Mouse (Mus musculus) frontal cortex, adult 2 months (tissue): Measurements from ENCODE around the gene Chid1. TPM values are rescaled to one million over a fixed set of nuclear protein-coding genes. Genes with fewer than 3 reads are reported as not detected.

Experiments
- DNase-seq, 2 experiments: peaks; one replicate each; pipeline ENCODE4 v3.0.0; 2022; ENCODE audit warnings: low spot score in 1 of 2; ENCODE audit errors: extremely low spot score in 1 of 2
- polyA plus RNA-seq: library from polyadenylated mRNA; depleted of rRNA; stranded (reverse); fragments of >200 nt; gene quantifications from 2 replicates; pipeline ENCODE4 v1.2.3, GENCODE M21; 2012

Gene Chid1
- polyA plus RNA-seq, 1 experiment = 46.7 TPM

DNA sequence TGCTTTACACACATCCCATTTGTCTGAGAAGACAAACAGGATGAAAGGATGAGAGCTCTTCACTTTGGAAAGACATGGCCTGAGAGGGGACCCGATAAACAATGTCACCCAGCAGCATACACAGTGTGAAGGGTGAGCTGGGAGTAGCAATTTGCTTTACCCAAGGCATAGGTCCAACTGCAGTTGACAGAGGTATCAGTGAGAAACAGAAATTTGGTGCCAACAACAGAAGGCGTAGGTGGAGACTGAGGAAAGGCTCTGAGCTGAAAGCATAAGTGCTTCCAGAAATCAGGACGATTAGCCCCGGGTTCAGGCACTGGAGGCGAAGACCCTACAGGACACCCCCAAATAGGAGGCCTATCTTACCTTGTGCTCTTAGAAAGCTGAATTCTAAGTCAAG is 29.5 kb downstream of the Chid1 start:
- DNase-seq = no peak

DNA sequence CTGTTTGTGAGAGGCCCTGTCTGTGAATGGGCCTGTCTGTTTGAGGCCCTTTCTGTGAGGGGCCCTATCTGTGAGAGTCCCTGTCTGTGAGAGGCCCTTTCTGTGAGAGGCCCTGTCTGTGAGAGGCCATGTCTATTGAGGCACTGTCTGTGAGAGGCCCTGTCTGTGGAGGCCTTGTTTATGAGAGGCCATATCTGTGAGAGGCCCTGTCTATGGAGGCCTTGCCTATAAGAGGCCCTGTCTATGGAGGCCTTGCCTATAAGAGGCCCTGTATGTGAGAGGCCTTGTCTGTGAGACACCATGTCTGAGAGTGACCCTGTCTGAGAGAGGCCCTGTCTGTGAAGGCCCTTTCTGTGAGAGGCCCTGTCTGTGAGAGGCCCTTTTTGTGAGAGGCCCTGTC is 31.5 kb downstream of the Chid1 start:
- DNase-seq = no peak

DNA sequence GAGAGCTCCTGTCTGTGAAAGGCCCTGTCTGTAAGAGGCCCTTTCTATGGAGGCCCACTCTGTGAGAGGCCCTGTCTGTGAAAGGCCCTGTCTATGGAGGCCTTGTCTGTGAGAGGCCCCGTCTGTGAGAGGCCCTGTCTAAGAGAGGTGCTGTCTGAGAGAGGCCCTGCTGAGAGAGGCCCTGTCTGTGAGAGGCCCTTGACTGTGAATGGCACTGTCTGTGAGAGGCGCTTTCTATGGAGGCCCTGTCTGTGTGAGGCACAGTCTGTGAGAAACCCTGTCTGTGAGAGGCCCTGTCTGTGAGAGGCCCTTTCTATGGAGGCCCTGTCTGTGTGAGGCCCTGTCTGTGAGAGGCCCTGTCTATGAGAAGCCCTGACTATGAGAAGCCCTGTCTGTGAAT is 33.4 kb downstream of the Chid1 start:
- DNase-seq = no peak

DNA sequence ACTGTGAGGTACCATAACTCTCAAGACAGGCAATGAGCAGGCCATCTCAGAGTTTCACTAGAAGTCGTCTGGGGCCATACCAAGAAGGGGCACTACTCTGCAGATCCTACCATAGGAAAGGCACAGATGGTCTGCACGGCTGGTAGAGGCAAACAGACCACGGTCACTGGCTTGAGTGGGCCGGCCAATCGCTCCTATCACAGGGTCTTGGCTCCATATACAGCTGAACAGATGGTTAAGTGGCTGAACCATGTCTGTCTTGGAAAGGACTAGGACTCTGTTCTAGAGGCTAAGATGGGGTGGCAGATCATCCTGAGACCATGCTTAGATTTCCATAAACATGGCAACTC is 37.1 kb downstream of the Chid1 start:
- DNase-seq = no peak

DNA sequence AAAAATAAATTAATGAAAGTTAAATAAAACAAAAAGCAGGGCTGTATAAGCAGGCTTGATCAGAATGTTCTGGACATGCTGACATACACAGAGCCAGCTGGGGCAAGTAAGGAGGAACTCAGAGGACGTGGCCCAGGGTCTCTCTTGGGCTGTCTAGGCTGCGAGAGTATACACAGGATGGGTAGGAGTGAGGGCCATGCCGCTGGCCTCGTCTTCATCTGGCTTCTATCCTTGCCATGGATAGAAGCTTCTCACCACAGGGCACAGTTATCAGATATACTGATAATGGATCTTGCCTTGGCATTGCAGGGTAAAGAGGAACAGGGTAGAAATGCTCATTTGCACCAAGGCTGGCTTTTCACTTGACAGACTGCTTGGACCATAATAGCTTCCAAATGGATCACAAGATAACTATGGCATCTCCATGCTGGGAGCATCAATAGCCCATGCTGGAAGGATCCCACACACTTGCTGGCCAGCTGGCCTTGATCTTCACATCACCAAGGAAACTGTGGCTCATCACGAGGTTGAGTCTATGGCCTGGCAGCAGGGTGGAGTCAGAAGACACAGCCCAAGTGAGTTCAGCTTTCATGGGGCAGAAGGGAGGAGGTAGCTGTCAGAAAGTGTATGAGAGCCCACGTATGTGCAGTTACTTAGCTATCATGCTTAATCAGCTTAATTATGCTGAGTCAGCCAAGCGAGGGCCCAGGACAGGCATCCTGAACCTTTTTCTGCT is 37.7 kb downstream of the Chid1 start:
- DNase-seq = no peak

DNA sequence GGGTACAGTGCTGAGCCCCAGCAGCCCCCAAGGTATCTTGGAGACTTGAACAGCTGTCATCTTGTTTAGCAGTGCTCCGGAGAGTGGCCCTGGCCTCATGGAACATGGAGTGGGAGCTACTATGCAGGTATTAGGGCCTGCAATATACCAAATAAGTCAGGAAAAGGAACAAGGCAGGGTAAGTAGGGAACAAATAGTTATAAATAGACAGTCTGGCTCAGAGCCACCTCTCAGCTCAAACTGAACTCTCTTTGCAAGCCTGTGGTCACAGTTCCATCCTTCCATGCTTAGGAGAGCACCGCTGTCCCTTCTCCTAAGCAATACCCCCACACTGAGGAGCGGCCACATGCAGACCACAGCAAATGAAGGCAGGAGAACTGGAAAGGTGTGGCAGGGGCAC is 42.1 kb downstream of the Chid1 start:
- DNase-seq = peak in 1 of 2 experiments; percentile 41

DNA sequence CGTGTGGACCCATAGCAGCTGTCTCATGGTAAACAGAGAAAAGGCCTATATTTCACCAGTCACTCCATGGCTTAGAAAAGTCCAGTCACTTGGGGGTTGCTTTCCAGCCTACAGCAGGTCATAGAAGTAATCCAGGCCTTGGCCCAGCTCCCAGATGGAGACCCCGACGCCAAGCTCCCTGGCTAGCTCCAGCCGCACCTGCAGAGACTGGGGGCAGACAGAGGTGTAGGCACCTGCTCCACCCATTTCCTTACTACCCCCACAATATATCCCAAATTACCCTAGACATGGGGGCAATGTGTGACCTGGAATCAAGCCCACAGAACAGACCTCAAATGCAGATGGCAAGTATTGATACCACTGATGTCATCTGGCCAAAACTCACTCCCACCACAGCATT is 43.7 kb downstream of the Chid1 start:
- no peak for DNase-seq

DNA sequence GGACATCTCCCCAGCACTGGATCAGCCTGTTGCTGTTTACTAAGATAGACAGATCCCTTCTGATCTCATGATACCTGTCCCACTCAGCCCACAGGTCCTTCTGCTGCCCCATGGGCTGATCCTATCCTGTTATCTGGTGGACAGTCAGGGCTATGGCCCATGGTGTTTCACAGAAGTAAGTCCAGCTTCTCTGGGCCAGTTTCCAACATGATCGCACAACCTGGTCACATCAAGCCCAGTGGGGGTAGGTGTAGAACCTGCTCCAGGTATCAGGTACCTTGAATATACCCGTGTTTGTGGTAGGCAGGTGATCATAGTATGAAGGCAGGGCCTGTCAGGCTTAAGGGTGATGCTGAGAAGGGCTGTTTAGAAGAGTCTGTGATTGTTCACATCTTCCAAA is 44.3 kb downstream of the Chid1 start:
- no peak for DNase-seq

DNA sequence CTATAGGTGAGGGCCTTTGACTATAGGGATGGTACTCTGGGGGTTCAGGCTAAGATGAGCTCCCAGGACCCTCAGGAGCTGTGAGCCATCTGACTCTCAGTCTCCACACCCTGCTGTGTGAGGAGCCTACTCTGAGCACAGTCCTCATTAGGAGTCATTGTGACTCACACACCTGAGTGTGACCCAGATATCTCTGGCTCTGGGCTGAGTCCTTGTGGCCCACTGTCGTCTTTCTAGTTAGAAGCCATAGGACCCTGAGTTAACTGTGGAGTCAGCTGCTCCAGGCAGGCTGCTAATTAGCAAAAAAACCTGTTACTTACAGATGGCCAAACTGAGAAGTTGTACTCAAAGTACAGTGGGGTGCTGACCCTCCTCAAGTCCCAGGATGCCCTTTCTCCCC is 45.9 kb downstream of the Chid1 start:
- DNase-seq = no peak

DNA sequence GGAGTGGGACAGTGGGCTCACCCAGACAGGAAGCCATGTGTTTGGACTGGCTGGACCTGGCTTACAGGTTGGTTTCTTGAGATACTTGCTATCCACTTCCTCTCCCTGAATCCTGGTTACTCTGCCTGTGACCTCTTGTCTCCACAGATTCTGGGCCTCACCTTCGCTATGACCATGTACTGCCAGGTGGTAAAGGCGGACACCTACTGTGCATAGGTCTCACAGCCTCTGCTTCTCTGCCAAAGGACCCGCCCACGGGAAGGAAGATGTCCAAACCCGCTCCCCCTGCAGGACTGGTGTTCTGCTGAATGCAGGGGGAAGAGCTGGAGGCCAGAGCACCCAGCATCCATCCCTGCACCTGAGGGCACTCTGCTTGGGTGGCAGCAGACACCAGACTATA is 46.9 kb downstream of the Chid1 start:
- no peak for DNase-seq

DNA sequence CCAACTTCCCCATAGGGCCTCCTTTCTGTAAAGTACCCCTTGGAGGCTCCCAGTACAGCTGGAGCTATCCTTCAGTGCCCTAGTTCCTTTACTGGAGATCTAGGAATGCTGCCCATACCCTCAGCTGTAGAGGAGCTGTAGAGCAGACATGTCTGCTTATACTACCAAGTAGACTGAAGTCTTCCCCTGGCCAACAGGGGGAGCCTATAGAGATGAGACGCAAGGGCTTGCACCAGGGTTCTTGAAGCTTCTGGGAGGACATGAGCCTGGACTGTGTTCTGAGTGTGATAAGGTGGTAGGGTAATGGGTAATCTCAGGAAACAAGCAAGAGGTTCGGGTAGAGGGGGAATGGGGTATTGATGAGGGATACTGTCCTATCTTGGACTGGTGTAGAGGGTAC is 48.5 kb downstream of the Chid1 start:
- no peak for DNase-seq

DNA sequence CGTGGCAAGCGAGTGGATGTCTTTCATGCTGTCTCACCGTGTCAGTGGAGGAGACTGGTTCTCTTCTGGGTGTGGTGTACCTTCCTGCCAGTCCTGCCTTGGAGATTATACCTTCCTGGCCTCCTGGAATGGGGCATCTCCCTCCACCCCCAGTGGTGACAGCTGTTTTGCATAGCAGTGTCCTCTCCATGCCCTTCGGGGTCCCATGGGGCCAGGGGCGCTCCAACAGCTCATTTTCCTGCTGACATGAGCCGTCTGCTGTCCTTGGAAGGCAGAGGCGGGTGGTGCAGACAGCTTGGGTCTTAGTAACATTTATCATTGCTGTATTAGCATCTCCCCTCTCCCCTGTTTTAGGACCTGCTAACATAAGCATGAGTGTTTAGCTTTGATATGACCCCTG is 52.5 kb downstream of the Chid1 start:
- DNase-seq = no peak

DNA sequence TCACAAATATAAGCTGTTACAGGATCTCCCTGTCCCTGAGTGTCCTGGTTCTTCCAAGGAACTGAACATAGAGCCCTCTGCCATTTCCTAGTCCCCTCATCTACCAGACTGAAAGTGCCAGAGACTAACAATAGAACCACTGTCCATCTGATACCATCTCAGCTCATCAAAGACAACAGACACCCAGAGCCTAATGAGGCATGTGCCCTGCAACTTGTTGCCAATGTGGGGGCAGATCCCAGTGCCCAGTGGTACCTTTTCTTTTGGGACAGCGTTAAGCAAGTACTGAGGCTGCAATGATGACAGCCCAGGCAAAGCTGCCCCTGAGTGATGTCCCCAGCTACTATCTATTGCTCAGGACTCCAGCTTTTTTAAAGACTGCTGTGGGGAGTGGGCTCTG is 53.4 kb downstream of the Chid1 start:
- no peak for DNase-seq

DNA sequence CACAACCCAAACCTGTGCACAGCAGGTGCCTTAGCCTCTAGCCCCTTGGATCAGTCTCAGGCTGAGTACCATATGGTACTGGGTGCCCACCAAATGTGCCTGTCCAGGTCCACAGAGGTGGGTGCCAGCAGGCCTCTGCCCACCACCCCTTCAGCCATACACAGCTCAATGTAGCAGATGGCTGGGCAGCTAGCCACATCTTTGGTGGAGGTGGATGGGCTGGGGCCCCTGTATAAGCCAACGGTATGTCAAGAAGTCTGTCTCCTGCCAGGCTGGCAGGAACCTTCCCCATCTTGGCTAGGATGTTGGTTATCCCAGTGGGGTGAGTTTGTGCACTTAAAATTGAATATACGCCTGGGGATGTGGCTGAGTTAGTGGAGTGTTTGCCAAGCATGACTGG is 54.1 kb downstream of the Chid1 start:
- no peak for DNase-seq

DNA sequence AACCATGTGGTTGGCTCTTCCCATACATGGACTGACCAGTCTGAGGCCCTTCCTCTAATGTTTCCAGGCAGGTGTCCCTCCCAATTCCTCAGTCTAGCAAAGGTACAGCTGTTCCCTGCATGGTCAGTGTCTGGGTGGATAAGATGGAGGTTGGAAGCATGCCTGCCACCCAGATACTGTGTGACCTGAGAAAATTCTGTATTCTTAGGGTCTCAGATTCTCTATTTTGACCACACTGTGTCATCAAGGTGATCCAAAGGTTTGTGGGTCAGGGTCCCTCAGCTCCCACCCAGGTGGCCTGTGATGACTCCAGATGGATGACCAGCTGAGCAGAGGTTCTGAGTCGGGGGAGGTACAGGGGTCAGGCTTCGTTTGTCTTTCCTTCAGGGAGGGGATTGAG is 54.5 kb downstream of the Chid1 start:
- no peak for DNase-seq

DNA sequence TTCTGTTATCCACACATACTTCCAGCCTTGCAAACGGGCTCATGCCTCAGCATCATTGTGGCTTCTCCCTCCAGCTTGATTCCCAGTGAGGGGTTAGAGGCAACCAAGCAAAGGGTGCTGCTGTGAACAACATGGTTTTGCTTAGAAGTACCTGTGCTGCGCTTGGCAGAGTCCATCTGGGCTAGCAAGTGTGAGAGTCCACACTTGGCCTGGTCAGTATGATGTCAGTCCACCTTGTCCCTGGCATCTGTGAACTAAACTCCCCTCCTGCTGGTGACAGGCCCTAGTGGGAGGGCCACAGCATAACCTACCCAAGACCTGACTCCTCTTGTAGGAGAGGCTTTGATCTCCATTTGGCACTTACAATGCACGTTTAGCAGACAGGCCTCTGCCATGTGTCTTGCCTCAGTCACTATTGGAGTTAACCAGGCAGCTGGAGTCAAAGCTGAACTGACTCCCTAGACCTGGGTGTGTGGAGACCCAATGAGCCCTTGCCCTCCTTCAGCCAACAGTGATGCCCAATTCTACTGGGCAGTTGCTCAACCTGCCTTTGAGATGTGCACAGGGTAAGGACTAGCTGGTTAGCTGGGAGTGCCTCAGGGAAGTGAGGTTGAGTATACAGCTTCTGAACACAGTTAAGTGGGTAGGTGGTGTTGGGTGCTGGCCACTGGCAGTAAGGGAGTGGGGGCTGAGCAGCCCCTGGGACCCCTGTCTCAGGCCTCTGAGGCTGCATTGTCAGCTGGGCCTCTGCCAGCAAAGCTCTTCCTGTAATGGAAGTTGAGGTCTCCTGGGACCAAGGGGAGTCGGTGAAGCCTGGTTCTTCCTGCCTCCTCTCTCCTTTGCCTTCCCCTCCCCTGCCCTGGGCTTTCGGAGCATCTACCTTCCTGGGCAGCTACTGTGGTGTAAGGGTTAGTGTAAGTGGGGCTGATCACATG is 55.2 kb downstream of the Chid1 start:
- no peak for DNase-seq

DNA sequence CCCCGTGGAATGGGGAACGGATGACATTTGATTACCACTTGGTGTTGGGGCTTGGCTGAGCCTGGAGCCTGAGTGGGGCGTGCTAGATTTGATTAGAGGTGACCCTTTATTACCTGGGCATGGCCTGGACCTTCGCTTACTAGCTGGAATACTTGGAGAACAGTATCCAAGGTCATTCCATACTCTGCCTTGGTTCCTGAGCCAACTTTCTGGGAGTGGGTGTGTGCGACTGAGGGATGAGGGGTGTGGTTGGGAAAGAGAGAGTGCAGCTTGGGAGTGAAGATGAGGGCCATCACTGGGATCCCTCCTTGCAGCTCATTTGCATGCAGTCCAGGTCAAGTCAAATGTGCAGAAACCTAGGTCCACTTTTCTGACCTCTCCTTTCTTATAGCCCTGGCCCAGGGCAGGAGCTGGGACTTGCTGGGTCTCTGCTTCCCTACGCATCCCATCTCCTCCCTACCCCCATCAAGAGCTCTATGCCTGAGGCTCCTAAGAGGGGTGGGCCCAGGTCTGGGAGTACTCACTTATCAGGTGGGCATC is 56.5 kb downstream of the Chid1 start:
- no peak for DNase-seq

DNA sequence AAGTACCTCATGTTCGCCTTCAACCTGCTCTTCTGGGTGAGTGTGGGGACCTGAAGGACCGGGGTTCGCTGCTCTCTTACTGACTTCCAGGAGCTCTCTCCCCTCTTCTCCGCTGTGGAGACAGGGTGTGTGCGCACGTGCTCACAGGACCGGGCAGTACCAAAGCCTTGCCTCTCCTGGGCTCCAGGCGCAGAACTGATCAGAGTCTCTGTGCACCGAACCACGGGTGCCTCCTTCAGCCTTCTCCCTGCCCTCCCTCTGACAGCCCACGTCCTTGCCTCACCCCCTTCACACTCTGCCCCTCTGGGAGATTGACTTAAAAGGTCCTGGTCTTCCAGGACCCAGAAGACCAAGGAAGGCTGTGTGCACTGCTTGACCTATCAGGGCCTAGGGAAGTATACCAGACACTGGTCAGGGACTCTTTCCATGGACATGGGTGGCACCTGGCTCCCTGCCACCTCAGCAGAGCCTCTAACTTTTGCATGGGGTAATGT is 57.1 kb downstream of the Chid1 start:
- no peak for DNase-seq

DNA sequence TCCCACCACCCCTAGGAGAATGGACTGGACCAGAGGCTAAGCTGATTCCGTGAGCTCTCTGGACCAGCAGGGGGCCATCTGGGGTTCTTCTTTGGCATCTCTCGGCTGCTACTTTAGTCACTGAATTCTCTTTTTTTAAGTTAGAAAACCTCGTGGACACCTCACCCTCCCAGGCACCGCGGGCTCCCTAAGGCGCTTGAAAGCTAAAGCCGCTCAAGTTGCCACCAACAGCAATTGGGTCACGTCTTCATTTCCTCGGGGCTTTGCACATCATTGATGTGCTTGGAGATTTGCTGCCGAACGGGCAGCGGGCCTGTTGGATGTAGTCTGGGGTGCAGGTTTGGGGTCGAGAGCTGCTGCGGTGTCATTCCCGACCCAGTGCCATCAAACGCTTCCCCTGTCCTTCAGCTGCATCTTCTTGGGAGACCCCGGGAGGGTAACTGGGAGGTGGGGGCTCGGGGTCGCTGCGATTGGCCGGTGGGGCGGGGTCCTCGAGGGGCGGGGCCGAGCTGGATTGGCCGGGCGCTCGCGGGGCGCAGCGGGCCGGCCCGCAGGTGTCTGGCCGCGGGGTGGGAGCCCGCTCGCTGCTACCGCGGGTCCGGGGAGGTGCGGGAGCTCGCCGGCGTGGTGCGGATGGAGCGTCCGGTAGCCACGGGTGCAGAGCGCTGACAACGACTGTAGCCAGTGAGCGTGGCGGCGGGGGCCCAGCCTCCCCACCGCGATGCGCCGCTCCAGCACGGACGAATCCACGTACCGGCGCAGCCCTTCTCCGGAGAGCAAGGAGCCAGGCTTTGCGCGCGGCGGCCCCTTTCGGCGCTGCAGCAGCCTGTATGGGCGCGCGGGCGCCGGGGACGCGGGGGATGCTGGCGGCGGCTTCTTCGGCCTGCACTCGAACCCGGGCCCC is 57.9 kb downstream of the Chid1 start:
- peak in 1 of 2 experiments; percentile 61 for DNase-seq

DNA sequence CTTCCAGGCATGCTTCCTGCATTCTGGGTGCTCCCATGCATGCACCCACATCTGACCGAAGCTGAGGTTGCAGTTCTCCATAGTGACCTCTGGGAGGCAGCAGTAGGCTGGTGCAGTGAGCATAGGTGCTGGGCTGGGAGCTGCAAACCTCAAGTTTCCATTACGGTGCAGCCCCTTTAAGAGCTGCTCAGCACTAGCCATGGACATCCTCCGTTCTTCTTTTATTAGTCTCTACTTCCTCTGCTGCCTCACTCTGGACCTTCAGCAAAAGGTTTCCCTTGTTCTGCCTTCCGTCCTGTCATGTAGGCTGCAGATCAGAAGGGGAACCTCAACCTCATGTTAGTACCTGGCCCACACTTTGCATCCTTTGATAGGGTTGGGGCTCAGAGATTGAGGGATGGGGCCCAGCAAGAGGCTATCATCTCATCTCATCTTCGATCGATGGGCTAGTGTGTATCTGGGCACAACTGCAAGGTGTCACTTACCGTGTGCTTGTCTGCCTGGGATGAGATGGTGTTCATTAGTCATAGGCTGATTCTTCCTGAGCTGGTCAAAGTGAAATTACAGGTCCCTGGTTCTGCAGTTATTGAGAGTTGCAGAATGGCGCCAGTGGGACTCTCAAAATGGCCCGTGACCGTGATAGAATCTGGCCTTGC is 58.7 kb downstream of the Chid1 start:
- DNase-seq = peak in 1 of 2 experiments; percentile 85
